Mouse (Mus musculus) hindbrain, embryonic 14.5 days (tissue): ENCODE measurements at regions not wholly inside any gene's neighbourhood (a gene's known extent, or its start where the extent isn't known, plus 50 kb on each side); places are given as distances from the start of the nearest gene placed in this dataset.

ENCODE experiments used
- ATAC-seq: fragments of 200-750 bp; cut with Nextera tagmentation; 2 replicates; pipeline ENCODE4 v1.8.0; 2017; ENCODE audit warnings: moderate number of reproducible peaks, mild to moderate bottlenecking, moderate TSS enrichment, moderate library complexity; ENCODE audit not compliant: low FRiP score
- DNase-seq: peaks from one replicate; pipeline ENCODE4 v3.0.0-alpha.2; 2015; ENCODE audit warnings: low spot score
- H3K27ac ChIP-seq: fragments of 300-500 bp; sonication (generic); 2 replicates; pipeline ENCODE4 v1.5.1; 2014; ENCODE audit warnings: mild to moderate bottlenecking, moderate library complexity
- H3K27me3 ChIP-seq: fragments of 300-500 bp; sonication (generic); 2 replicates; pipeline ENCODE4 v1.6.1; 2014; ENCODE audit warnings: mild to moderate bottlenecking, low read length, mixed read lengths; ENCODE audit not compliant: control insufficient read depth, insufficient read depth
- H3K36me3 ChIP-seq: fragments of 300-500 bp; sonication (generic); replicated peaks from 2 replicates; pipeline ENCODE4 v1.6.1; 2014; ENCODE audit not compliant: control insufficient read depth, insufficient read depth
- H3K4me1 ChIP-seq: fragments of 300-500 bp; sonication (generic); replicated peaks from 2 replicates; pipeline ENCODE4 v1.6.1; 2014; ENCODE audit warnings: antibody characterized with exemption, low read length, mixed read lengths; ENCODE audit not compliant: control insufficient read depth, insufficient read depth
- H3K4me2 ChIP-seq: fragments of 300-500 bp; sonication (generic); replicated peaks from 2 replicates; pipeline ENCODE4 v1.6.1; 2014; ENCODE audit warnings: mild to moderate bottlenecking, moderate library complexity
- H3K4me3 ChIP-seq: fragments of 300-500 bp; sonication (generic); replicated peaks from 2 replicates; pipeline ENCODE4 v1.5.1; 2014; ENCODE audit warnings: mild to moderate bottlenecking, low read length
- H3K9ac ChIP-seq: fragments of 300-500 bp; sonication (generic); 2 replicates; pipeline ENCODE4 v1.6.1; 2014
- H3K9me3 ChIP-seq: fragments of 300-500 bp; sonication (generic); 2 replicates; pipeline ENCODE4 v1.6.1; 2016; ENCODE audit warnings: low read length; ENCODE audit not compliant: control insufficient read depth
- WGBS: fragments of 180-500 bp; shearing (Covaris S2); extraction: QIAGEN DNeasy Blood & Tissue Kit; methylation state at CpG from one replicate; pipeline ENCODE4 v1.1.7; 2014; 5-methylcytosine and 5-hydroxymethylcytosine counted together

DNA sequence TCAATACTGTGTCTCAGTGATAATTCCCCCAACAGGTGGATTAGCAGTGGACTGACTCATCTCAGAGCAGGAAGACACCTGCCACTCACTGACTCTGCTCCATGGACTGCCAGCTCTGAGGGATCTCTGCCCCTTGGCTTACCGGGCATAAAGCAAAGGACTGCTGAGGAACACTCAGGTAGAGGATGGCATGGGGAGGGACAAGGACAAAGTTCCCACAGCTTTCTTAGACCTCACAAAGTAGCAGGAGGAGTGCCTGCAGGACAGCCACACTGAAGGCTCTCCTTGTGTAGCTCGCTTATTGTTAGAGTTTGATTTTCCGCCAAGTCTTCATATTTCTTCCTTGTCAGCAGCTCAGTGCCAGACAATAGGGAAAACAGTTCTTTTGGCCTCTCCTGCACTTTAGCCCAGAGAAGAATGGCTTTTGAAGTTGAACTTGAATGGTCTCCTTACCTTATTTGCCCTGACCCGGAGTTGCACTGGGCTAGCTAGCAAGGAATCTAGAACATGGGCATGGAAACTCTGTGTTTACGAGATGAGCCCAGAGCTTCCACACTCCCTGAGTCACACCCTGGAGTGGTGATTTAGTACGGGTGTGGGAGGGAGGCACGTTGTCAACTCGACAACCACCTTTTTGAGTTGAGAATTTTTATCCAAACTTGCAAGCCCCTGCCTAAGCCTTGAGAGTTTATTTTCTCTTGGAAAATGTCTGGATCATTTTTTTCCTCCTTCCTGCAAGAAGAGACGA is 331.4 kb downstream of the Cog6 start:
- H3K4me2 ChIP-seq, result no peak overlapping the region
- H3K4me3 ChIP-seq, result no peak overlapping the region
- H3K4me1 ChIP-seq, result peaks cover 7% of the 10 kb centered on the region
- no peak overlapping the region for H3K9ac ChIP-seq
- WGBS, result 54% methylated on average over 9 of the region's 9 CpGs
- H3K27me3 ChIP-seq, result peaks cover 42% of the 10 kb centered on the region
- DNase-seq (no peak), ATAC-seq (no peak; the same call in 1 of the 2 replicates)
- H3K36me3 ChIP-seq, result no peaks in the 10 kb centered on the region
- H3K9me3 ChIP-seq, result no peaks in the 10 kb centered on the region
- no peak overlapping the region for H3K27ac ChIP-seq

DNA sequence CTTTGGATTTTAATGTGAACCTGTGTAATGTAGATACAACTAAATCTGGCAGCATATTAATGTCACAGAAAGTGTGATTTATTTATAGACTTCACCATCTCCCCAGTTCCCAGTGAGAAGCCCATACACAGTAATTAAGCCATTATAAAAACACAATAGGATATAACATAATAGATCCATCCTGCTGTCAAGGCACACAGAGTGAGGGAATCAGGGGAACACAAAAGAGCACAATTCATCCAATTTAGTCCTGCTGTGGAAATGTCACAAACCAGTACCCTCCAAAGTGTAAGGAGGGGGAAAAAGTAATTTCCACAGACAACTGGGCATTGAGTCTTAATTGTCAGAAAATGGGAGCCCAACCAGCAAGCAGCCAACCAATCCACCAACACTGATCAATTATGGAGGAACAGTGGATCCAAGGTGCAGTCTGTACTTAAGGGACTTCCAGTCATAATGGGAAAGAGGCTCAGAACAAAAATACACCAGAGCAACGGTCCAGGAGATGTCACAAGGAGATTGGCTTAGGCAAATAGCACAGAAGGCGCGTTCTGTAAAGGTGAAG is 336.1 kb downstream of the Cog6 start:
- Histone ChIP-seq H3K4me3 (no peak overlapping the region), H3K27ac (no peak overlapping the region), H3K36me3 (no peaks in the 10 kb centered on the region), H3K4me2 (no peak overlapping the region), H3K9ac (no peak overlapping the region), H3K9me3 (peaks cover 7% of the 10 kb centered on the region; the same call in 1 of the 2 replicates), H3K27me3 (peaks cover 32% of the 10 kb centered on the region), H3K4me1 (peaks cover 7% of the 10 kb centered on the region)
- ATAC-seq, result peak; percentile 71; the same call in 1 of the 2 replicates
- peak; percentile 36 for DNase-seq
- 30% methylated on average over 3 of the region's 3 CpGs for WGBS

DNA sequence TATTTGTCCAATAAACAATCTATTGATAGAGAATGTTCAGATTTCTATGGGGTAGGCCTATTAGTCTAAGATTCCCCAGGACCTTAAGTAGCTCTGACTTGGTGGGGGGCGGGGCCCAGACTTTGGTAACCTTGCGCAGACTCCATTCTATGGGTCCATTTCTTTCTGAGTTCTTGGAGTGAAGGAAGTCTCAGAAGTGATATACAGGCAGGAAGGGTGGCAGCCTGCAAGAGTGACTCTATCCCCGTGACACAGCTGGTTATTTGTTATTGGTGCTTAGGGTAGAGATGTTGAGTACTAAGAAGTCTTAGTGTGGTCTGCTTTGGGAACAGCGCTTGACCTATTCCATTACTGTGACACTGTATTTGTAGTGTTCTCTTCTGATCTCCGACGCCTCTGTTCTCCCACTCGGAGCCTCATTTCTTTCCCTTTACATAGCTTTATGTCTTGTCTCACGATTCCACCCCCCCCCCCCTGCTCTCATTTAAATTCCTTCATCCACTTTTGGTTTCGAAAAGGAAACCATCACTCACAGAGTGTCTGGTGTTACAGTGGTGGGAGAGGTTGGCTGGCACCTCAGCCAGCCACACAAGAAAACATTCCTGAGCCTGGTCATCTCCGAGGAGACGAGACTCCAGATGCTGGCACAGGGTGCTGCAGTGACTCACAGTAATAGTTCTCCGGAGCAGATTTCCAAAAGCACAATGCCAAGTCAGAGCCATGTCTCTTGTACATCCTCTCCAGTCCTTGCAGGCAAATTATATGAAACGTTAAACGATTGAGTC is 340.0 kb downstream of the Cog6 start:
- 67% methylated on average over 14 of the region's 14 CpGs for WGBS
- H3K4me3 ChIP-seq, result no peak overlapping the region

DNA sequence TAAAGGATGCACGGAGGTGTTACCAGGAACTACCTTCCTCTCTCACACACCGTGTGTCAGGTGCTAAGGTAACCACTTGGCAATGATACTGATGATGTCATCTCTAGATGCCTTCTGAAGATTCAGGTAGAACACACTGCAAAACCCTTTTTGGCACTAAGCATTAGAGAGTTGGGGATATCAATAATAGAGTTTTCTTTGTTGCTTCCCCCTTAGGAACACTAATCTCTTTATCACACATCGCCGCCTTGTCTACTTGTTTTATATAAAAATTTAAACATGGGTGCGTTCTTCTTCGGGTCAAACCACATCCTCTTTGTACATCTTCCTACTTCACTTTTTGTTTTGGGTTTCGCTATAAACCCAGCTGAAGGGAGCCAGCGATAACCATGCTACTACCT is 346.4 kb downstream of the Cog6 start:
- H3K27me3 ChIP-seq, result peaks cover 22% of the 10 kb centered on the region
- H3K4me2 ChIP-seq, result no peak overlapping the region
- no peaks in the 10 kb centered on the region for H3K9me3 ChIP-seq
- H3K27ac ChIP-seq, result no peak overlapping the region
- H3K4me3 ChIP-seq, result no peak overlapping the region
- H3K4me1 ChIP-seq, result 0 out of 2 replicates have a peak, but pooled peaks cover 5% of the 10 kb centered on the region
- no peak for ATAC-seq
- no peaks in the 10 kb centered on the region for H3K36me3 ChIP-seq
- no peak for DNase-seq
- WGBS, result 92% methylated on average over 8 of the region's 8 CpGs
- no peak overlapping the region for H3K9ac ChIP-seq

More for the DNA sequence above, 340.0 kb downstream of the Cog6 start:
- Histone ChIP-seq H3K27me3 (peaks cover 27% of the 10 kb centered on the region), H3K36me3 (no peaks in the 10 kb centered on the region), H3K9ac (no peak overlapping the region), H3K27ac (no peak overlapping the region), H3K9me3 (peaks cover 7% of the 10 kb centered on the region; the same call in 1 of the 2 replicates), H3K4me2 (no peak overlapping the region), H3K4me1 (peaks cover 7% of the 10 kb centered on the region)
- 0 out of 2 replicates have a peak, but pooled peaks have one; percentile 64 for ATAC-seq
- DNase-seq, result no peak

DNA sequence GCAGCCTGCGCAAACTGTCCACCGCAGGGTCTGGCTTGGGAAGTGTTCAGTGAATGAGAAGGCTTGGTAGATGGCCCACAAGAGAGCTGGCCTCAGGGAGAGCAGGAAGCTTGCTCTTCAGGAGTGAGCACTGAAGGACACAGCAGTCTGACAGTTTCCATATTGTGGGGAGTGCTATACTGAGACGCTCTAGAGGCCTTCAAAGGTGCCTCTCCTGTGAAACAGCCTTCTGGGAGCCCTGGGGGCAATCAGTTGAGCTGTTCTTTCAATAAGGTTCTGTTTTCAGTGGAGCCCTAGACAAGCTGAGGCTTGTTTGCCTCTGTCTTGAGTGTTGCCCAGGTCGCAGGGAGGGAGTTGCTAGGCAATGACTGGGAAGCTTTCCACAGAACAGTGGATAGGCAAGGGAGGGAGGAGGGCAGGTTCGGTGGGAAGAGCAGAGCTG is 353.9 kb downstream of the Cog6 start:
- H3K9me3 ChIP-seq, result no peaks in the 10 kb centered on the region
- H3K4me3 ChIP-seq, result no peak overlapping the region
- DNase-seq (peak; percentile 51), ATAC-seq (peak; percentile 72)
- H3K27ac ChIP-seq, result peak overlapping the region; percentile 9; the same call in 1 of the 2 replicates
- no peak overlapping the region for H3K4me2 ChIP-seq
- peaks cover 11% of the 10 kb centered on the region; the same call in 1 of the 2 replicates for H3K27me3 ChIP-seq
- H3K36me3 ChIP-seq, result no peaks in the 10 kb centered on the region
- H3K4me1 ChIP-seq, result peaks cover 12% of the 10 kb centered on the region; the same call in 1 of the 2 replicates
- H3K9ac ChIP-seq, result no peak overlapping the region
- WGBS, result 48% methylated on average over 5 of the region's 5 CpGs

DNA sequence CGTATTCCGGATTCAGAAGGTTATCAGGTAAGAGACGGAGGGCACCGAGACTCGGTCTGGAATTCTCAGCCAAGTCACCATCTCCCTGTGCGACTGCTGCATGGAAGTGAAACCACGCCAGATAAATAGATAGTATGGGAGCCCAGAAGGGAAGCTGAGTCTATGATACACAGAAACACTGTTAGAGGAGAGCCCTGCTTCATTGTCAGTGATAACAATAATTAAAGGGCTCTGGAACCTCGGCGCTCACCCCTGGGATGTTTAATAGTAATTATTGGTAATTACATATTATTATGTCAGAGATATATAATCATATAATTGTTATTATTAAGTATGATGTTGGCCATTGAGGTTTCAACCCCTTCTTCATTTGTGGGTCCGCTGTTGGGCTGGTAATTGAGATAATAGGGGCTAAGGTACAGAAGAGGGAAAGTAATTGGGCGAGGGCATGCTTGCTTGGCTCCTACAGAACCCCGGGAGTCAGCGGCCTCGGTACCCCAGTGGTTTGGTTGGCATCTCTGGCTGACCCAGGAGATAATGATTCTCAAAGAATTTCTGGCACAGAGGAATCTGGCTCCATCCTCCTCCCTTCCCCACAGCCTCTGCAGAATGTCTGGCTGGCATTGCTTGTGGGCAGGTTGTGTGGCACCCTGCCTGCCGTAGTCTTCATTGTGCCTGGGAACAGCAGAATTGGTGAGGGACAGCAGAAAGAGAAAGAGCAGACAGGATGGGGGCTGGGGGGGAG is 354.7 kb downstream of the Cog6 start:
- H3K36me3 ChIP-seq, result no peaks in the 10 kb centered on the region
- no peak overlapping the region for H3K4me2 ChIP-seq
- H3K9ac ChIP-seq, result no peak overlapping the region
- H3K27me3 ChIP-seq, result peaks cover 11% of the 10 kb centered on the region; the same call in 1 of the 2 replicates
- no peak for DNase-seq
- H3K9me3 ChIP-seq, result no peaks in the 10 kb centered on the region
- no peak for ATAC-seq
- 87% methylated on average over 15 of the region's 15 CpGs for whole genome bisulfite sequencing
- H3K27ac ChIP-seq, result peak overlapping the region; percentile 9; the same call in 1 of the 2 replicates
- H3K4me3 ChIP-seq, result no peak overlapping the region
- peaks cover 10% of the 10 kb centered on the region; the same call in 1 of the 2 replicates for H3K4me1 ChIP-seq

DNA sequence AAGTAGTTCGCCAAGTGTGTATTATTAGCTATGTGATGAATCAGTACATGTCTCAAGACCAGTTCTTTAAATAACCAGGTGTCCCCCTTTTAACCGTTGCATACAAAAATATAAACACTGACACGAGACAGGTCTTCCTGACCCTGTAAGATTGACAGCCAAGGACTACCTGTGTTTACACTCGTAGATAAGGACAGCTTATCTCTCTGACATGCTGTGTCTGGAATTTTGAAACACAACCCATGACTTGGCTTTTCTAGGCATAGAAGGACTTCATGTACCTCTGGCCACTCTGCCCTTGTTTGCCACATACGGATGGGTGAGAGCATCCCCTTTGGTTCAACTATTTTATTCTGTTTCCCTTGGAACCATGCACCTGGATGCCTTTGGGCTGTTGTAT is 364.0 kb downstream of the Cog6 start:
- H3K27ac ChIP-seq, result no peak overlapping the region
- WGBS, result 90% methylated on average over 5 of the region's 5 CpGs
- no peak overlapping the region for H3K9ac ChIP-seq
- H3K9me3 ChIP-seq, result no peaks in the 10 kb centered on the region
- ATAC-seq (no peak), DNase-seq (no peak)
- no peaks in the 10 kb centered on the region for H3K4me1 ChIP-seq
- no peak overlapping the region for H3K4me2 ChIP-seq
- no peaks in the 10 kb centered on the region for H3K27me3 ChIP-seq
- H3K36me3 ChIP-seq, result no peaks in the 10 kb centered on the region
- H3K4me3 ChIP-seq, result no peak overlapping the region

DNA sequence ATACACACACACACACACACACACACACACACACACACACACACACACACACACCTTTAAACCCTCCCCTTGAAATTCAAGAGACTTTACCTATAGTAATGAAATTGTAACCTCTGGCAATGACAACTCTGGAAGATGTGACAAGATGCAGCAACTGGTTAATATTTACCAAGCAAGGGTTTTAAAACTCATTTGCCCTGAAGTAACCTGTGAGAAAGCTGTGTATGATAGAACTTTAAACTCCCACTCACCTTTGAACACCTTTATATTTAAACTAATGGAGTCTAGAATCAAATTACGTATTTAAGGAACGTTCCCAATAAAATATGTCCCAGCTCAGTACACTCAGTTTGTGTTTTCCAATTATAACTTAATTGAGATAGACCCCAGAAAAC is 364.6 kb downstream of the Cog6 start:
- Histone ChIP-seq H3K4me2 (no peak overlapping the region), H3K9me3 (no peaks in the 10 kb centered on the region), H3K27ac (no peak overlapping the region), H3K4me3 (no peak overlapping the region), H3K36me3 (no peaks in the 10 kb centered on the region), H3K9ac (no peak overlapping the region), H3K27me3 (no peaks in the 10 kb centered on the region), H3K4me1 (no peaks in the 10 kb centered on the region)
- 95% methylated on average over 2 of the region's 2 CpGs for WGBS
- DNase-seq (no peak), ATAC-seq (no peak)
